Mouse (Mus musculus) right cerebral cortex, postnatal 25 days (tissue): ENCODE results near the gene Sdk1.

Experiments
- DNase-seq: peaks from one replicate; pipeline ENCODE4 v3.0.0; 2022

The Sdk1 gene

GRCm38 (mm10) chr5:141344376-141344775 lies 103.1 kb downstream of the Sdk1 start:
- no peak for DNase-seq

GRCm38 (mm10) chr5:141345476-141345875 lies 104.2 kb downstream of the Sdk1 start:
- no peak for DNase-seq

GRCm38 (mm10) chr5:141362676-141363075 lies 121.4 kb downstream of the Sdk1 start:
- no peak for DNase-seq

- no peak for DNase-seq
Observed at GRCm38 (mm10) chr5:141363956-141364355, 122.7 kb downstream of the Sdk1 start.

DNA sequence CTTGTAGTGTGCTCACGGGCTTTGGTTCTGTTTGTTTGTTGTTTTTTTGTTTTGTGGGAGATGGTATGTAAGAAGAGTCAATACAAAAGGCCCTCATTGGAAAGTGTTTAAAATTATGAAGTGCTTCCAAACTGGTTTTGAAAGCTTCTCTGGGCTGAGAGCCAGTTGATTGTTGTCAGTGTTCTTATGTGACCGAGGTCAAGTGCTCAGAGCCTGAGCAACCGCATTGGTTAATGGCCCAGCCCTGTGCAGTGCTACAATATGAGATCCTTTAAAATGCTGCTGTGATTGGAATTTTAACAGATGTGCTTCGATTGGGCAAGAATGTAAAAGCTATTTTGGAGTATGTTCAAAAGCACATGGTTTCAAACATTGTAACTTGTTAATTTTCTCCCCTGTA lies 127.3 kb downstream of the Sdk1 start:
- DNase-seq: no peak

DNA sequence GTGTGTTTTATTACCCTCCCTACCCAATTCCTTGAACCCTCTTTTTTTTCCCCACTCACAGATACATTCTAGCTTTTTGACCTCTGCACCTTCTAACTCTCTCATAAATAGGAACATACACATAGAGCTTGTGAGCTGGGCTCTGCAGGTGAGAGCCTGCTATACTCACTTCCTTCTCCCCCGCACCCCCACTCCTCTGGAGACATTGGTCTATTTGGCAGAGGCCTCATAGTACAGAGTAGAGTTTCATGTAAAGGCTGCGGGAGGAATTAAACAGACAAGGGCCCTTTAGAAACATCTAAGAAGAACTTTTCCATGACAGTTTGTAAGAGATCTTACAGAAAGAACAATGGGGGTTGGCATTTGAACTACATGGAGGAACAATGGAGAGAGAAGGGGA lies 133.5 kb downstream of the Sdk1 start:
- no peak for DNase-seq

DNA sequence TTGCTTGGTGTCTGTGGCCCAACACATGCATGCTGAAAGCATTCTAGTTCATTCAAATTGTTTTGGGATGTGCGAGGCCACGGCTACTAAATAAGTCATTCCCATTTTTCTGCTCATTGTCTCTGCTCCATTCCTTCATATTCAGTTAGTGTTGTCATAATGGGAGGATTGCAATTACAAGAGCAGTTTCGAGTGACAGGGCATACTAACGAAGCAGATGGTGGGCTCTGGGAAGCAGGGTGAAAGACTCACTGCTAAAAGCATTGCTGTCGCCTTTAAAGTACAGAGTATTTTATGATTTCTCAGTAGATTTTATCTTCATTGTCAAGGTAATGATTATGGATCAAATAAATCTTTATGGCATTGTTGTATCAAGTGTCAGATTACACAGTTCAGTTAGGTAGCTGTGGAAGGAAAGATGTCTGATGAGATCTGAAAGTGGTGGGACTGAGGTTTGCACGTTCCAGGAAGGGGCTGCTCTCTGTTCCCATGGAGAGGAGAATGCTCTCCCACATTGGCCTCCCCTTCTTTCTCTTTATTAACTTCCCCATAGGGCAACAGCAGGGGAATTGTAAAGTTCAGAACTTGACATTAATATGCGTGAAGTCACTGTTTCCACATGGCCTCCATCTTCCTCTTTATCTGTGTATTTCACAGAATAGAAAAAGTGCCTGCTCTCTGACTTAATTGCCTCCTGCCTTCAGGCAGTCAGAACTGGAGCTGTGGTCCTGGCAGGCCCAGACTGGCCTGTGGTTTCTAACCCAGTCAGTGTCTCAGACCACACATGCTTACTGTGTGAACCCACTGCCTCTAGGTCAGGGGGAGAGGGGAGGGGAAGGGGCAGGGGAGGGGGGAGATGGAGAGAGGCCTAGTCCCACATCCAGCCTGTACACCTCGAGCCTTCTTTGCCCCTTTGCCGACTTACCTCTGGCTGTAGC lies 138.8 kb downstream of the Sdk1 start:
- no peak for DNase-seq

GRCm38 (mm10) chr5:141380774-141381156 lies 139.5 kb downstream of the Sdk1 start:
- DNase-seq: no peak

GRCm38 (mm10) chr5:141381581-141381980 lies 140.3 kb downstream of the Sdk1 start:
- no peak for DNase-seq

GRCm38 (mm10) chr5:141382246-141382835 lies 141.1 kb downstream of the Sdk1 start:
- no peak for DNase-seq

DNA sequence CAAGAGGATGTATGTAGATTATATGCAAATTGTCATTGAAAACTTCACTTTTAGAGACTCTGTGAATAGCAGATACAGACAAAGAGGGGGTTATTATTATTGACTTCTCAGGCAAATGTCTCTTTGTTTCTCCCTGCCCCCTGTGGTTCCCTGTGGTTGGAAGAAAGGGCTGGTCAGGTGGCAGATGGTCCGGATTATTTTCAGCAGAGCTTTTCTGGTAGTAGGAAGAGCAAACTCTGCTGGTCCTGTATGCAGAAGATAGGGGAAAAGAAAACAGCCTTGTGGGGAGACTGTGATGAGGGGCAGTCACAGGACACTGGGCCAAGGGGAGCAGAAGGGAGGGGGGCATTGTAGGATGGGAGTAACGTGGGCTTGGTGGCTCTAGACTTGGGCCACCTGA lies 147.2 kb downstream of the Sdk1 start:
- DNase-seq: no peak

- no peak for DNase-seq
Observed at GRCm38 (mm10) chr5:141390541-141390940, 149.3 kb downstream of the Sdk1 start.

GRCm38 (mm10) chr5:141391153-141391552 lies 149.9 kb downstream of the Sdk1 start:
- DNase-seq: no peak

DNA sequence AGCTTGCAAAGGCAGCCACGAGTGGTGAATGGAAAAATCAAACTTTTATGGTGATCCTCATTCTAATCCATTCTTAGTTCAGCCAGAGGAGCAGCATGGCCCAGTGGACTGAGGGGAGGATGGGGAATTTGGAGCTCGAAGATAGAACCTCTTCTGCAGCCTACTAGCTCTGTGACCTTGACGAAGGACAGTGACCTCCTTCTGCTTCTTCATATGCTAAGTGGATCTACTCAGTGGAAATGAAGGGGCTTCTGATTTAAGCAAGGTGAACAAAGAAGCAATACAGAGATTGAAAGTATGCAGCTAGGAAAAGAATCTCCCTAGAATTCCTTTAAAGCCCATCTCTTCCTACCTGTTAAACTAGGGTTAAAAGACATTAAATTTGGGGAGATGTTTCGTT lies 152.6 kb downstream of the Sdk1 start:
- no peak for DNase-seq

DNA sequence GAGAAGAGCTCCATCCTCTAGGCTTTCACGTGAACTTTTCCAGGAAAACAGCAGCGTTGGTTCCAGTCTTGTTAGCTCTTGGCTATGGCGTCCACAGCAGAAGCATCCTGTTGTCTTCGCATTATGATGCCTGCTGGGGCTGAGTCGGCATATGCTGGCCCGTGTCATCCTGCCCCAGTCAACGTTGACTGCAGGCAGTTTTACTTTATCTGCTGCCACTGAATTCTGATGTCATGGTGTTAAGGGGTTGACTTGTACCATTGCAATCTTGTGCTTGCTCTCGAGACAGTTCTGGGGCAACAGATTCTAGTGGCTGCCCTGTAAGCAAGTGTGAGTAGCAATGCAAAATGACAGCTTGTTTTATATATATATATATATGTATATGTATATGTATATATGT lies 153.3 kb downstream of the Sdk1 start:
- no peak for DNase-seq

DNA sequence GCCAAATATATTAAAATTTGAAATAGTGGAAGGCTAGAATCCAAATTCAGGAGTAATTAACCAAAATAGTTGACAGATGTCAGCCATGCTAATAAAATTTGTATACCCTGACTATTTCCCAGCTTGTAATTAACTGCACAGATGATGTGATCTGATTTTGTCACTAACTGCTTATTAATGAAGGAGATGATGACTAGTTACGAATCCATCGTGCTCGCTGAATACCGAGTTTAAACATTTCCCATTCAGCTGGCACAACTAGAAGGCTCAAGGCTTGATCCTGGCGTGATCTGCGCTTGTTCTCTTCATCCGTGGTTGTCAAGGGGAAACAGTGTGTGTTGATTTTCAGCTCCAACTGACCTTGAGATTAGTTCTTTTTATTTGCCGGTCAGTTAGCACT lies 162.5 kb downstream of the Sdk1 start:
- DNase-seq: no peak

DNA sequence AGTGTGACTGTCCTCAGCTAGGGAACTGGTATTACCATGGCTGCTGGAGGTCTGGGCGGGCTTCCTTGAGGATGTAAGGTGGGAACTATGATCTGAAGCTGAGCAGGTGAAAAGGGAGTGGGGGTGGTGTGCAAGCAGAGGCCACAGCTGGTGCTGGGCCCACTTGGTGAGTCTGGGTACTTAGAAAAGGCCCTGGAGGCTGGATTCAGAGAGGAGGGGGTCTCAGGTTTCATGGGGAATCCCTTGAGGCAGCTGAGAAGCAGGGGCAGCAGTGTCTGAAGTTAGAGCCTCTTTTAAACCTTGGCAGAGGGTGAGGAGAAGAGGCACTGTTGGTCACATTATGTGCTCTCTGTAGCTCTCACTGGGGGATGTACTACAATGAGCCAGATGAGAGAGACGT lies 163.4 kb downstream of the Sdk1 start:
- DNase-seq: no peak

DNA sequence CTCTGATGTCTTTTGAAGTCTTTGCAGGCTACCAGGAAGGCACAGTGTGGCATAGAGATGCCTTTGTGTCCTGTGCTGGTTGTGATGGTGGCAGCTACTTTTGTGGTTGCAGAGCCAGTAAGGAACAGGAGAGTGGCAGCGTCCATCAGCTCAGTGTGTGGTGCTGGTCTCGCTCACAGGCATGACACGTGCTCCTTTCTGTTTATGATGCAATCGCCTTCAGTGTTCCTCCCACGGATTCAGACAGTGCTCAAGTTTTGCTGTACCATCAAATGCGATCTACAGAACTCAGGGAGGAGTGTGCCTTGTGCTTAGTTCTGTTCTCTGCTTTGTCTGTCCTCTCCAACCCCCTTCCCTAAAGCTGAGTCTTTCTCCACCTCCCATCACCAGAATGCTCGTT lies 165.6 kb downstream of the Sdk1 start:
- no peak for DNase-seq

- no peak for DNase-seq
Observed at GRCm38 (mm10) chr5:141413013-141413412, 171.7 kb downstream of the Sdk1 start.

DNA sequence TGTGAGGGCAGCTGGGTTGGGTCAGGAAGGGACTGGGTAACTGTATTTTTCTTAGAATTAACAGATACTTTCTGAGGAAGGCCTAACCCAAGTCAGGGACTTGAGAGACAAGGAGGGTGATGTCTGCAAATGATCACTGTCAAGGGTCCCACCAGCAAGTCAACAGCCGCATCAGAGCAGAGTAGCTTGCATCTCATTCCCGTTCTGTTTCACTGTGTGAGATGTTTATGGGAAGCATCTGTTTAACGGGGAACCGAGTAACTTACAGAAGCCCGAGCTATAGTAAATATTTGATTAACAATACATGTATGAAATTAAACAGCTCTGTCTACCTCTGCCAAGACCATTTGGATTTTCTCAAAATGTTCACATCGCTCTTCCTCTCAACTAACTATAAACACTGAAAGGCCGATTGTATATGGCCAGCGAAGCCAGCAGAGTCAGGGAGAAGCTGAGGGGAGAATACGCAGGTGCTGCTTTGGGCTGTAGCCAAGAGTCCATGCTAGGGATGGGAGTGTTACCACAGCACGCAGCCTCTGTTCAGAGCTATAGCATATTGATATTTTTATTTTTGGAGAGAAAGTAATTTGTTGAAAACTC lies 174.5 kb downstream of the Sdk1 start:
- no peak for DNase-seq

- DNase-seq: no peak
Observed at GRCm38 (mm10) chr5:141428132-141428531, 186.8 kb downstream of the Sdk1 start.

DNA sequence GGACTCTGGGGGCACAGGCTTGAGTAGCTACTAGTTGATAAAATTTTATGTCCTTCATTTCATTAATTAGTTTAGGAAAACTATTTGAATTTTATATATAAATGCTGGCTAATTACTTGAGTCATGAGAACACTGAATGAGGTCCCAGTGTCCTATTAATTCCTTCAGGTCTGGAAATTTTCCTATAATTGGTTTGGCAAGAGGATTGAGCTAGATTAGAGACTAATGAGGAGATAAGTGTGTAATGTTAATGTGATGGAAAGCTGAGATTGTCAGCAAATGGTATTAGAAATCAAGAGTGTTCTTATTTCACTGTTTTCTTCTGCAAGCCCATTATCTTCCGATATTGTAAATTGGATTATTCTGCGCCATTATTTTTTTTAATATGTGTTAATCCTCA lies 192.0 kb downstream of the Sdk1 start:
- no peak for DNase-seq

DNA sequence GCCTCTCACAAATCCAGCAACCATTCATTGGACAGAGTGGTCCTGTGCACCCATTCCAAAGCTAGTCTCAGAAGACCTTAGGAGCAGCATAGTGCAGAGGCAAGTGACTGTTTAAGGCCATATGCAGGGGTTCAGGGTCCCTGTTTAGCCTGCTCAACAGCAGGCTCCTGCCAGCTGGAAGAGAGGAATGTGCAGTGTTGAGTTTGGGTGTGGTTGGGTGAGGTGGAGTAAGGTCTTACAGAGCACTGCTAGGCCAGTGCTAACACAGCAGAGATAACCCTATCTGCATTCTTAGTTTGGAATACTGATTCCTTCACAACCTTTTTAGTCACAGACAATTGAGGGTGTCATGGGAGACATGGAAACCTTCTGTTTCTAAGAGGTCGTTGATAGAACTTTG lies 206.0 kb downstream of the Sdk1 start:
- DNase-seq: no peak

- DNase-seq: no peak
Observed at GRCm38 (mm10) chr5:141463417-141463816, 222.1 kb downstream of the Sdk1 start.
